Mouse (Mus musculus) kidney, adult 8-10 months (tissue): ENCODE data around the gene Crabp2.
A peak's percentile ranks its signal among the peaks of the same experiment; 100 is the strongest.

Experiments
- DNase-seq, 2 experiments: peaks; one replicate each; pipeline ENCODE4 v3.0.0; 2022

The Crabp2 gene

DNA sequence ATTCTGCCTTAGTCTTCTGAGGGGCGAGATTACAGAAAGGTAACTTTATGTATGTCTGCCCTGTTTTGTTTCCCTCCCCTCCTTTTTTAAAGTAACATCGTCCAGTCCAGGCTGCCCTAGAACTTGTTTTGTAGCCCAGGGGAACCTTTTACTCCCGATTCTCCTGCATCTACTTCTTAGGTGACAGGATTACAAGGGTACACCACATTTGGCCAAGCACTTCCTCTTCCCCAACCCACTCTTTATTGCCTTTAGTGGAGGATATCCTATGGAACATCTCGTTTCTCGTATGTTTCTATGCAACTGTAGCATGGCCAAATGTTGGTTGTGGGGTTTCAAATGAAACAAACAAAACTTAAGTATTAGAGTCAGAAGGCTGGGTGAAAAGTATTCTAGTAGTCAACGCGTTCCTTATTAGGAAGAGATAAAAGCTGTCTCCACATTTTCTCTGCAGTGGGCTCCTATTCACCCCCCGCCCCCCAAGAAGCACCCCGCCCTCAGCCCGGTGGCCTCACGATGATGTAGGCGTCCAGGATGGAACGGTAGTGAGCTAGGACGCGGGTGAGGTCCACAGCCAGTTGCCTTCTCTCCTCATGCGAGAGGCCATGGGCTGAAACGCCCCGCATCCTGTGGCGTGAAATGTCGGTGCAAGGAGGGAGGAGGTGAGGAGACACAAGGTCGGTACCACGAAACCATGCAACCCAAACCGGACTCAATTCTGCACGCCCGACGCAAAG, 19.0 kb upstream of the Crabp2 start:
- no peak for DNase-seq

DNA sequence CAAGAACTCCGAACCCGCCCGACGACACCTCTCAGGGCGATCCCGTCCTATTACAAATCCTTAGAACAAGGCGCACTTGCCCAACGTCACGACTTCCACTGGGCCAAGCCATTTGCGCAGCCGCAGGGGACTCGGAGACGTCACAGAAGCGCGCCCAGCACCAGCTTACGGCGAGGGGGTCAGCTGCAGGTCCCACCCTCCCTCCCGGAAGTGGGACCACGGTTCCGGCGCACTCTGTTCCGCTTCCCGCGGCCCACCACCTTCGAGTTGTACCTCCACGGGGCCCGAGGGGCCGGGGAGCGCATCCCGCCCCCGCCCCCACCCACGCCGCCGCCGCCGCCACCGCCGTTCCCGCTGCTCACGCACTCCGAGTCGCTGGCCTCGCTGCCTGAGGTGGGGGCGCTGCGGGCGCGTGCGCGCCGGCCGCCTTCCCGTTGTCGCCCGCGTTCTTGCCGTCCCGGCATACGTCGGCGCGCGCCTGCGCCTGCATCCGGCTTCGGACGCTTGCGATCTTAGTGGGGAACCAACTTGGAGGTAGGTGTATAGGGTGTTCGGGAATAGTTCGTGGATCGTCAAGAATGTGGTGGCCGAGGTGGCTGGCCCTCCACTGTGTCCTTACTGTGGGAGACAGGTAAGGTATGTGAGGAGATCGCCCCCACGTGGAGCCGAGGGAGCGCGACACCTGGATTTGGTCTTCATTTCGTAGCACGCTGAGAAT, 18.2 kb upstream of the Crabp2 start, which contains the start of the genes Isg20l2 and Rrnad1:
Gene Isg20l2, plus strand, starts transcription at position 237 of the 718 bp plus-strand sequence.
Gene Rrnad1, minus strand, starts transcription at position 640 of the 718 bp plus-strand sequence.
- DNase-seq: peak; percentile 96 to 97

DNA sequence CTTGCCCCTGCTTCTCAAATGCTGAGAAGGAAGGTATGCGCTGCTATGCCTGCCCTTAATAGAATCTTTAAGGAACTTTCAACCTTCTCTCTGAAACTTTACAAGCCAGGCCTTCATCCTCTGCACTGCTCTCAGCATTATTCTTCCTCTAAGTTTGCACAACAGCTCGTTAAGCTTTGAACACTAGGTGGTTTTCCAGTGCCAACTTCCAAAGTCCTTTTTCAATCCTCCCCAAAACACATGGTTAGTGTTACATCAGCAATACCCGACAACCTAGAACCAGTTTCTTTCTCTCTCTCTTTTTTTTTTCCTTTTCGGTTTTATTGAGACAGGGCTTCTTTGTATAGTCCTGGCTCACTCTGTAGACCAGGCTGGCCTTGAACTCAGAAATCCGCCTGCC, 14.4 kb upstream of the Crabp2 start:
- DNase-seq: peak in 1 of 2 experiments; percentile 63

DNA sequence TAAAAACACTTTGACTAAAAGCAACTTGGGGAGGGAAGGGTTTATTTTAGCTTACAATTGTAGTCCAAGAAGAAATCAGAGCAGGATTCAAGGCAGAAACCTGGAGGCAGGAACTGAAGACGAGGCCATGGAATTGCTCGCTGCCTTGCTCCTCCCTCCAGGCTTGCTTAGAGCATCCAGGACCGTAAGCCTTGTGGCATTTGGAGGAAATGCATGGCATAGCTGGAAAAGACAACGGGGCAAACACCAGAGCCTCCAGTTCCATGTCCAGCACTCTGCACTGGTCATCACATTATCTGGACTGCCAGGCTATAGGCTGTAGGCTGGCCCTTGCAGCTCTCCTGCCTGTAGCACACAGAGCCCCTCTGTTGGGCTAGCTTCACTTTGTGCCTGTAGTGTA, 14.0 kb upstream of the Crabp2 start:
- no peak for DNase-seq

- peak; percentile 39 to 62 for DNase-seq
Observed at GRCm38 (mm10) chr3:87935201-87935600, 13.3 kb upstream of the Crabp2 start.

DNA sequence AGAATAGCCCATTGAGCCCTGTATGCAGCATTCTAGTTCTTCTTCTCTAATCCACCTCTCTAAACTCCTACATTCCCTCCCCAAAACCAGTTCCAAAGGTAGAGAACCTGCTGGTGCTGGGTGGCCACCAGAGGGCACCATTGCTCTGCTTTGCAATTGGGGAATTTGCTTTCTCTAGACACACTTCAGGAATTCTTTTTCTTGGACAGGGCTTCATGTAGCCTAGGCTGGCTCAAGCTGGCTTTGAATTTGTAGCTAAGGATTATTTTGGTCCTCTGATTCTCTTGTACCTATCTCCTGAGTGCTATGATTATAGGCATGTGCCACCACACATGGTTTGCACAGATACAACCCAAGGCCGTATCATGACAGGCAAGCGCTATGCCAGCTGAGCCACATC, 12.7 kb upstream of the Crabp2 start:
- DNase-seq: peak; percentile 55 to 75

DNA sequence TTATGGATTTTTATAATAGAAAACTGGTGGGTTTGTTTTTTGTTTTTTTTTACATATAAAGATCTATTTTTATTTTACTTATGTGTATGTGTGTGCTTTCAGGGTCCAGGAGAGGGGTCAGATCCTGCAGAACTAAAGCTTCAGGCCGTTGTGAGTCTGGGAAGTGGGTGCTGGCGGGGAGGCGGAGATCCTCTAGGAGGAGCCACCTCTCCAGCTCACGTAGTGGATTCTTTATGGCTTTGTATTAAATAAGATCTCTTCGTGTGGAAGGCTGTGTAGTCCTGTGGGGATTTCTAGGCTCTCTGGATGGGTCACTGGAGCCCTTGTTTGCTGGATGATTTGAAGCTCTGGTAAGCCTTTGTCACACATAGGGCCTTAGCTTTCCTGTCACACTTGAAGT, 7.9 kb upstream of the Crabp2 start:
- DNase-seq: no peak

DNA sequence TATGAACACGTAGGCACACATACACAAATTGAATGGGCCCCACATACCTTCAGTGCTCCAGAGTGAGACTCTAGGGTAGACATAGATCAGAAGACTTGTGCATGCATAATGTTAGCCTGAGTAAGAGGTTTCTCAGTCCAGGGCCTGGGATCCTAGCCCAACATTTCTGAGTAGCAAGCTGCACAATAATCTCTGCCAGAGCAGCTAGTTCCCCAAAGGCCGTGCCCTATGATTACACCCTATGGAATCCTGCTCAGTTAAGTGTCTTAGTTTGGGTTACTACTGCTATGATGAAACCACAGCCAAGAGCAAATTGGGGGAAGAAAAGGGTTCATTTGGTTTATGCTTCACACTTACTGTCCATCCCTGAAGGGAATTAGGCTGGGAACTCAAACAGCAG, 6.0 kb upstream of the Crabp2 start:
- no peak for DNase-seq

- DNase-seq: no peak
Observed at GRCm38 (mm10) chr3:87943586-87943985, 4.9 kb upstream of the Crabp2 start.

GRCm38 (mm10) chr3:87944838-87945600, 3.4 kb upstream of the Crabp2 start:
- DNase-seq: no peak

DNA sequence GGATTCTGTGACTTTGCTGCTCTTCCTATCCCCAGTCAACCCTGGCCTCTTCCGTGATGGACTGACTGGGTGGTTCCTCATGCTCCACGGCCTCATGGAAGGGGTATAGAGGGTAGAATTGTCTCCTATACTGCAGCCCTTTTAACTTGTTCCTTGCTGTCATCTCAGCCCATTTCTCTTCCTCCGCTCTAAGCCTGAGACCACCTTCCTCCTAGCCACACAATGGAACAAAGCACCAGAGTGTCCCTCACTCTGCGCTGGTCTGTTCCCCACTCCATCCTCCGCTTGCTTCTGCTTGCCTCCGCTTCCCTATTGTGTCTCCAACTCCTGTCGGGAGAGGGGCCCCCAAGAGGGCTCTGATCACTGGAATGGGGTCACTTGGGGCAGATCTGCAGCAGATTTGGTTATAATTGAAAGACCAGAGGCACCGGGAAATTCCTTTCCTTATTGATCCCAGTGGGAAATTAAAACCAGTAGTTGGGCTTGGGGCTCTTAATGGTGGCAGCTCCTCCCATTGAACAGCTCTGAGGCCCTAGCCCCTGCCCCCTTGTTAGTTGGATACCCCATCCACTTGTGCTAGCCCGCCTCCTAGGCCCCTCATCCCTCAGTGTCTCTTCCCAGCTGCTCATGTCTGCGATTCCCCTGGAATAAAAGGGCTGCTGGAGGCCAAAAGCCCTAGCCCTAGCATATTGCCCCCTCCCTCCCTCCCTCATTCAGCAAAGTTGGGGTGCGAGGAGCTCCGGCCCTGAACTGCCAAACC, 2.5 kb upstream of the Crabp2 start:
- no peak for DNase-seq

DNA sequence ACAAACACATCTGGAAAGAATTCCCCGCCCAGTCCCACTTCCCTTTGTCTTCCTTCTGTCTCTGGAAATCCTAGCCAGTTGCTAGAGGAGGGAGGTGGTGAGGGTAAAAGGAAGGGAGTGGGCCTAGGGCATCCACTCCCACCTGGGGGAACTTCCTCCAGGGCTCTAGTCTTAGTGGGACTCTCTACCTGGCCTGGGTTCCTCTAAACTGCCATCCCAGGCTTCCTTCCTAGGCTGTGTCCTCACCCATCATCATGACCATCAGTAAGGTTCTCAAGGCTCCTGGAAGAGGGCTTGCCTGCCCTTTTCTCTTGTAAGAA, 2.0 kb upstream of the Crabp2 start:
- DNase-seq: no peak

DNA sequence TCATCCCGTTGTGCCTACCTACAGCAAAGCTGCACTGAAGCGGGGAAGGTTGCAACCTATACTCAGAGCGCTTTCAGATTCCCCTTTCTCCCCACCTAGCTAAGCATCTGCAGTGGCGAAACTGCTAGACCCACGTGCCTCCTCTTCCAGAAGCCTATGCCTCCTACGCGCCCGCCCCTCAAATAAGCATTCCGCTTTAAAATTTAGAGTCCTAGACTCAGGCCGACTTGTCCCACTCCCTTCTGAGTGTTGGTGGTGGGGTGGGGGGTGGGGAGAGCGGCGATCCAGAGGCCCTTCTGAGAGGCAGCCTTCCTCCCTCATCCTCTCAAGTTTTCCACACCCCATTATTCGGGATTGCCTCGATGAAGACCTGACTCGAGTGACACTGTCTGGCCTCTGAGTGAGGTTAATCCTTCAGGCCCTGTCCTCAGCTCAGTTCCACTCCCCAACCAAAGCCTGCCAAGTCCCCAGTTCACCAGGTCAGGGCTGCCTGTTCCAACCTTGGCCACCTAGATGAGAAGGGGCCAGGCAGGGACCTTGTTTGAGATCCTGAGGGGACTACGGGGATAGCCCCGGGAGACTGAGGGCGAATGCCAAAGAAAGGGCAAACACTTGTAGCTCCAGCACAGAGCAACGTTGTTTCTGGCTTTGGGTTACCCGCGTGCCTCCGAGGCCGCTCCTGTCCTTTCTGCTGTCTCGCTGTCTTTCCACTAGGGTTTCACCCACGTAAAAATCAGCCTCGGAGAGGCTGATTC, 1.2 kb upstream of the Crabp2 start:
- no peak for DNase-seq

GRCm38 (mm10) chr3:87947811-87948199, 661 bp upstream of the Crabp2 start:
- no peak for DNase-seq

- no peak for DNase-seq
Observed at GRCm38 (mm10) chr3:87949266-87949954, 944 bp downstream of the Crabp2 start.

- DNase-seq: no peak
Observed at GRCm38 (mm10) chr3:87949955-87950515, 1.6 kb downstream of the Crabp2 start.

- DNase-seq: no peak
Observed at GRCm38 (mm10) chr3:87951946-87952345, 3.5 kb downstream of the Crabp2 start.

DNA sequence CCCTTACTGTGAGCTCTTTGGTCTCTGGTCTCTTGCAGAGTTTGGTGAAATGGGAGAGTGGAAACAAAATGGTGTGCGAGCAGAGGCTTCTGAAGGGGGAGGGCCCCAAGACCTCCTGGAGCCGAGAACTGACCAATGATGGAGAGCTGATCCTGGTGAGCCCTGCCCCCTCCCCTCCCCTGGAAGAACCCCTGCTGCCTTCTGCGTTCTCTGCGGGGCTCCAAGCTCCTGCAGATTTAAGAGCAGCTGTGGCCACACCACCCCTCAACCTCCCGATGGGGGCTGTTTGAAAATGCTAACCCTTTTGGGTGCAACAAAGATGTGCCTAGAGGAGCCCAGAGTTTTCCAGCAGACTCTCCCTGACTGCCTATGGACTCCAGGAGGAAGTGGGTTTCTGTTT, 4.0 kb downstream of the Crabp2 start:
- DNase-seq: no peak

DNA sequence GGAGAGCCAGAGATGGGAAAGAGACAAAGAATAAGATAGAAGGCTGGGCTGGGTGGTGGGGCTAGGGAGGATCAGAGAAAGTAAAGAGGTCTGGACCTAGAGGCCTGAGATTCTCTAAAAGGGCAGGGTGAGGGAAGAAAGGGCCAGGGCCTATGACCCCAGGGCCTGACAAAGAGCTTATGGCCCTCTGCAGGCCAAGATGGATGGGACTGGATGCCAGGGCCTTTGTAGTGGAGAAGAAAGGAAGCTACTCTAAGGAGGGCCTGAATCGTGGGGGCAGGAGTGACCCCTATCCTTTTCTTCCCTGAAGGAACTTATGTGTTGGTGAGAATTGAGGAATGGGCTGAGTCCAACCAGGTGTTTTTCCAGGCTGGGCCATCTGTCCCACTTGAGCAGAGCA, 9.6 kb downstream of the Crabp2 start:
- no peak for DNase-seq

DNA sequence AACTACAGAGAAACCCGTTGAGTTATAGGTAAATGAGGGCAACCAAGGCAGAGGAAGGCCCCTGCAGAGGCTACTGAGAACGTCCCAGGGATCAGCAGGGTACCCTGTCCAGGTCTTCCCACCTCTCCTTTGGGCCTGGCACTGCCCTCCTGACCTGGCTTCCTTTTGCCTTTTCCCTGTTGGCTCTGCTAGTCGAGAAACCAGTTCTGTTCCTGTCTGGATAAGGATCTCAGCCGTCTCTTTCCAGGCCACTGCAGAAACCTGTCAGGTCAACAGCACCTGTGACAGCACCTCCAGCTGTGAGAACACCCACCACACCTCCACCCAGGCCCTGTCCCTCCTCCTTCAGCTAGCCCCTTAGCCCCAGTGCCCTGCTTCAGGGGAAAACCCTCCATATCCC, 10.0 kb downstream of the Crabp2 start:
- no peak for DNase-seq

DNA sequence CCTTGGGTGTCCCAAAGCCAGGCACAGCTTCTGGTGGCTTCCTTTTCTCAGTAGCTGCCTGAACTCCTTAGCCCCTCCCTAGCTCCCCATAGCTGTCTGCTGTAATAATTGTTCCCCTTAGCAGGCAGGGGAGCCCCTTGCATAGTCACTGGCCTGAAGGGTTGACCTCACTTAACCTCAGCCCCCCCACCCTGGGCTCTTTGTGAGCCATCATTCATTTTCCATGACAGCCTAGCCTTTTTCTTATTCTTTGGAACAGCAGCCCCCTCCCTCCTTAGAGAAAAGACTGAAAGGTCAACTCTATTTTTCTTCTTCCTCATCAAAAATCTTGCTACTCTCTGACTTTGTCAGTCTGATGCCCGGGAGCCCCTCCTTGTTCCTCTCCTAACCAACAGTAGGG, 10.5 kb downstream of the Crabp2 start:
- DNase-seq: no peak
